Mouse (Mus musculus) layer of hippocampus, adult 11-12 months (tissue): ENCODE data around the gene Nfil3.

Experiments used
- DNase-seq: peaks from one replicate; pipeline ENCODE4 v3.0.0; 2022; ENCODE audit warnings: low spot score

Nfil3 gene

DNA sequence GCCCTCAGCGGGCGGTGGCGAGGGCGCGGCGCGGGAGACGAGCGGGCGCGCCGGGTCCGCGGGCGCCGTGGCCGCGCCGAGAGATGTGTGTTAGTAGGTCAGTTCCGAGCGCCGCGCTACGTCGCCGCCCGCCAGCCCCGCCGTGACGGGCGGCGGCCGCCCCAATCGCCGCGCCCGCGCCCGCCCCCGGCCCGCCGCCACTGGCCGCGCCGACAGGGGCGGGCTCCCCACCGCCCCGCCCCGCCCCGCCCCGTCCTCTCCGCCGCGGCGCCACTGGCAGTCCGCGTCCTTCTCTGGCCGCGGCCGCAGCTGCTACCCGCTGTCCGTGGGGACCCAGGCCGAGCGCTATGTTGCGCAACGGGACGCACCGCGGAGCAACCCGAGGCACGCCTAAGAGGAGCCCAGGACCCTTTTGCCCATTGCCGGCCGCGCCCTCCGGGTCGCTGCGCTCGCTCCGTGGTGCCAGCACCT lies at the start of gene Nfil3:
TSS of gene Nfil3 (minus strand) at position 123 of the 471 bp plus-strand sequence.
- no peak for DNase-seq

DNA sequence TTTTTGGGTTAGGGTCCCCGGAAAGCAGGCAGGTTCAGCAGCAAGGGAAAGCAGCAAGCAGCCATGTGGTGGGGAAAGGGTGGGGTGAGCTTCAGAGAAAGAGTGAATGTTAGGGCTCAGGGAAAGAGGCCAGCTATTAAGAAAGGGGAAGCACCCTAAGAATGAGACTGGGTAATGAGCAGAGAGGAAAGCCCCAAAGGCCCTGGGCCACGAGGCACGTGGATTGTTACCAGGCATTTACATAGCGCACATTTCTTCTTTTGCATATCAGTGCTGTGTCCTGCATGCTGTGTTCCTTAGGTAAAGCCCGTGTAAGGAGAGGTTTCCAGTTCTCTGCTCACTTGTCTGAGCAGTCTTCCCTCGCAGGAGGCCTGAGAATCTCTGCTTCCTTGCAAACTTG lies 43.4 kb upstream of the Nfil3 start:
- DNase-seq = no peak

DNA sequence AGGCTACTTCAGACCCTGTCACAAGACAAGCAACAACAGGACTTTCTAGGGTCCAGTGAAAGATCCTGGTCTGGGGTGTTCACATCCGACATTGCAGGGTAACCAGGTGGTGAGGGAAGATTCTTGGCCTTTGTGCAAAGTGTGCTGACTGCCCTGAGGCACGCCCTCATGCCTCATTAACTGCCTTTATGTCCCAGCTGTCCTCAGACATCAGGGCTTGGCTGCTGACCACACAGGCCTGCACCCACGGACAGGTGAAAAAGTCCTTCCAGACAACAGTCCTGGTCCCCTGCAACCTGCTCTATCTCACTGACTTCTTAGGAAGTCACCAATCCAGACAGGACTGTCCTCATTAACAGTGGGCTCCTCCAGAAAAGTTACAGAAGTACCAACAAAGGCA lies 39.4 kb upstream of the Nfil3 start:
- no peak for DNase-seq

DNA sequence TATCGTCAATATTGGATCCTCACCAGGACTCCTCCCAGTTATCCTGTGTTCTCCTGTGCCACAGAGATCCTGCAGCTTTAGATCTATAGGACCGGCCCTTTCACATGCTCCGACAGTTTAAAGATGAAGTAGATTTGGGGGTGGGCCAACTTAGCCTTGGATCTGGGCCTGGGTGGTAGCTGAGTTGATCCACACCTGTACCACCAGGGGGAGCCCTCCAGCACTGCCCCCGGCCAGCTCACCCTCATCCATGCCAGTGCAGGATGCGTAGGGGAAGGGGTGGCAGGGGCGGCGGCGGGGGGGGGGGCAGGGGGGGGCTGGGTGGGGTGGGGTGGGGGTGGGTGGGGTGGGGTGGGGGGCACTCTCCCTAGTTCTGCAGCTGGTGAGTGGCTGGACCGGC lies 38.7 kb upstream of the Nfil3 start:
- DNase-seq = no peak

DNA sequence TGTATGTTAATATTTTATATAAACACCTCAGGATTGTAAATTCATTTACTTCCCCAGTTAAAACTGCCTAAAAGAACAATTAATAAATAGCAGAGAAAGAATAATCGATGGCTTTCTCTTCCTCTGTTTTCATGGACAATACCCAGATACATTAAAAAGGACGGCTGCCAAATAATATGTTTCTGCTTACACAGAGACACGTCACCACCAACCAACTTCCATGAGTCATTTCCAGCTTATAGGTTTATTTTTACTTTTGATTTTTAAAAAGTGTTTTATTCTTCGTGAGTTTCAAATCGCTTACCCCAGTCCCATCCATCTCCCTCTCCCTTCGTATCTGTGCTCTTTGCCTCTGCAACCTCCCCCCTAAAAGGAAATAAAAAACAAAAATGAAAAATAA lies 38.1 kb upstream of the Nfil3 start:
- DNase-seq = no peak

DNA sequence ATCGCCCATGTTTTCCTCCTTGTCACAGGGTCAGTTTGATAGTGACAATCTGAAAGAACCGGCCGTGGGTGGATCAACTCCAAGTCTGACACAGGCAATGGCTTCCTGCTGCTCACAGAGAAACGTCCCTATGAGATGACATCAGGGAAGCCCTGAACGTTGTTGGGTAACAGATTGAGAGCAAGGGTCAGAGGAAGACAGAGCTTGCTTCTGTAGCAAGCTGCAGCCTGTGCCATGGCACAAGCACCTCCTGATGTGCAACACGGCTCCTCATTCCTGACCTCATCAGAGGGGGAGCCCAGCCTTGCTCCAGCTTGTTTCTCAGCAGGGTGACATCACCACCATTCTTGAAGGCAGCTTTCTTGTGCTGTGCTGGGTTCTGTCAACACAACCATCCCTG lies 37.1 kb upstream of the Nfil3 start:
- no peak for DNase-seq

DNA sequence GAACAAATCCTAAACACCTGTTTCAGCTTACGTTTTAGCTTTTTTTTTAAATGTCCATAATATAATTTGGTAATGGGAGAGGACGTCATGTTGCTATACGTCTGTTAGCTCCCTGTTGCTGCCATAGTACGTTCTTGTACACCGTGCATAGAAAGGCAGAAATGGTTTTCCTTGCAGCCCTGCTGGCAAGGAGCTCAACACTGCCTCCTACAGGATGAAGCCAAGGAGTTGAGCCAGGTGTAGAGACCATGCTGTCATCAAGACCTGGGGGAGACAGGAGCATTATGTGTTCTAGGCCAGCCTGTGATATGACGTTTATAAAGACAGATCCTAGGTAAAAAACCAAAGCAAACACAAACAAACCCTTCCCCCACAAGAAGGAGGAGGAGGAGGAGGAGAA lies 36.2 kb upstream of the Nfil3 start:
- no peak for DNase-seq

DNA sequence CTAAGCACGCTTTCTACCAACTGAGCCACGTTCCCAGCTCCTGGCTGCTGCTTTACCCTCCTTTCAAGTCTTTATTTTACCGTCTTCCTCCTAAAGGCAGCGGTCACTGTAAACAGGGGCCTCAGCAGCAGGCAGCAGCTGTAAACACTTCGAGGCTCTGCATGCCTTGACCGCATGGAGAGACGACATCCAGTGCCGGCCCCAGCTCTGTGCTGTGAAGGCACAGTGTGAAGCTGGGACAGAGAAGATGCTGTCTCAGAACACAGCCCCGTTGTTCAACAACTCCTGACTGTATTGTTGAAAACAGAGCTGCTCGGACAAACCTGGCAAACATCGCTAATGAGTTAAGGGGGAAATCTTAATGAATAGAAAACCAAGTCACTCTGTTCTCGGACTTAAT lies 30.6 kb upstream of the Nfil3 start:
- peak; percentile 21 for DNase-seq

DNA sequence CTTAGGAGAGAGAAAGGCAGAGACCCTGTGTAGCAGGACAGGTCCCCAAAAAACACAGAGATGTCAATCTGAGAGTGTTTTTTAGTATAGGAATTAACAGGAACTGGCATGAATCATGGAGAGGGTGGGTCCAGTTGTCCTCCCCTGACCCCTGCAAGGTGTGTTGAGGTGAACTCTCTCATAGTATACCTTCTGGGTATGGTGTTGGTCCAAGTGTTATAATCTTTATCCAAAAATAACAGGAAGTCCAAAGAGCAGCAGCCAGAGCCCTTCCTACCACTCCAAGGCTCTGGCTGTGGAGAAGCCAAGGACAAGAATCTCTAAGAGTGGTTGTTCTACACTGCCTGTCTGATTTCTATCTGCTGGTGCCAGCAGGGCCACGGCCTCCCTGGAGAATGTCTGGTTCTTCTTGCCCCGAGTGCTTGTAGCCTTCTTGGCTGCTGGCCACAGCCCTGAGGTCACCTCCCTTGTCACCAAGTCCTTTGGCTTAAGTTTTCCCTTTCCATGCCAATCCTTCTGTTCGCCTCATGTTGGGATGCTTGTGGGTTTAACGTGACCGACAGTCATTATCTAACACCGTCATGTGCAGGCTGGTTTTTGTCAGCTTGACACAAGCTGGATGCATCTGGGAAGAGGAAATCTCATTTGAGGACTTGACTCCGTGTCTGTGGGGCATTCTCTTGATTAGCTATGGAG lies 27.8 kb upstream of the Nfil3 start:
- no peak for DNase-seq

- DNase-seq = no peak
Measured at GRCm38 (mm10) chr13:53007781-53008180, 26.9 kb upstream of the Nfil3 start.

DNA sequence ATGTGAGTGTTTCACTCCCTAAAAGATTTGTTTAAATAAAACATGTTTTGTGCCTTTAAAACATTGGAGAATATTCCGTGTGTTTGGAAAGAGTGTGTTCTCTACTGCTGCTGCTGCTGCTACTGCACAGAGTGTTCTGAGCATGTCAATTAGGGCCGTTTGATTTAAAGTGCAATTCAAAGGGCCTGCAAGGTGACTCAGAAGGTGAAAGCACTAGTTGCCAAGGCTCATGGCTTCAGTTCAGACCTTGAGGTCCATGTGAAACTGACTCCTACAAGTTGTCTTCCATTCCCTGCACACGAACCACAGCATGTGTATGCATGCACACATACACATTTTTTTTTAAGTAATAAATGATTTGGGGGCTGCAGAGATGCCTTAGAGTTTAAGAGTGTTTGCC lies 22.4 kb upstream of the Nfil3 start:
- DNase-seq = no peak

DNA sequence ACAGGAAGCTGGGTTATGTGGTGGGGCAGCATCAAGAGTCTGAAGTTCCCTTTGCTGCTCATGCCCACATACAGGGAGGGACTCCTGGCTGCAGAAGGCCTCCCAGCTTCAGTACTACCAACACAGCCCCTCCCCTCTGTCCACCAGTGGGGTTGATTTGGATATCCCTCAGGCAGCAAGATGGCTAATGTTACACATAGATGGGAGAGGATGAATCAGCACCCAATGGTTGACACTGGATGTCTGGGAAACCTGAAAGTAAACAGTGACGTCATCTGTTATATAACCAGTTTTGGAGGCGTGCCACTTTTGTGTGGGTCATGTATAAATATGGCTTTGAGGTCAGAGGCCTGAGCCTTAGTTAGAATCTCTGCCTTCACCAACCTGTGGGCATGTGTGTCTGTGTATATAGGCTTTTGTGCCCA lies 20.6 kb upstream of the Nfil3 start:
- no peak for DNase-seq

DNA sequence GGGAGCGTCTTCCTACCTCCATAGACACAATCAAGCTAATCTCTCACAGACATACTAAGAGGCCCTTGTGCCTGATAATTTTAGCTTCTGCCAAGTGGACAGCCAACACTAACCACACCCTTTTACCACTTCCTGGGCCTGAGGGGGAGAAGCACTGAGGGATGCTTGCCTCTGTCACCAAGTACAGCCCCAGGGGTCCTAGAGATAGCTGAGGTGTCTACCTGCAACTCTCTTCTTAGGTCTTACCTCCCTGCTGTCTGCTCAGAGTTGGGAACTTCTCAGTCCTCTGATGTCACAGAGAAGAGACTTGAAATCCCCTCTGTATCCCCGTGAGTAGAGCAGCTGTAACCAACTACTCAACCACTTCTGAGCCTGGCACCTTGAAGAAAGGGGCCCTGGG lies 19.6 kb upstream of the Nfil3 start:
- DNase-seq = no peak

GRCm38 (mm10) chr13:52998541-52998940 lies 17.7 kb upstream of the Nfil3 start:
- no peak for DNase-seq

GRCm38 (mm10) chr13:52997806-52998205 lies 16.9 kb upstream of the Nfil3 start:
- DNase-seq = no peak

GRCm38 (mm10) chr13:52996201-52996600 lies 15.3 kb upstream of the Nfil3 start:
- DNase-seq = no peak

GRCm38 (mm10) chr13:52994197-52994881 lies 13.5 kb upstream of the Nfil3 start:
- DNase-seq = no peak

DNA sequence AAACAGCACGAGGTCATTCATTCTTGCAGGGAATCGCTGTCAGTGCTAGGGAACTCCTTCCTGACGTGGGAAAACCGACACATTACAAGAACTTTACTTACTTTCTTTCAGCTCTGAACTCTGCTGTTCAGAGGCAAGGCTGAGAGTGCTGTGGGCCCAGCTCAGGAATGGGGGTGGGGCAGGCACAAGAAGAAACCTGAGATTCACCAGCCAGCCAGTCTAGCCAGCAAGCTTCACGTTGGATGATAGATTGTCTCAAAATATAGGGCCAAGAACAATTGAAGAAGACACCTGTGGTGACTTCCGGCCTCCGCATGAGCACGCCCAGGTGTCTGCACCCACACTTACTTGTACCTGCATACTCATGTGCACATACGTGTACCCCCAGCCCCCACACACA lies 9.3 kb upstream of the Nfil3 start:
- DNase-seq = no peak

GRCm38 (mm10) chr13:52989005-52989404 lies 8.1 kb upstream of the Nfil3 start:
- no peak for DNase-seq

DNA sequence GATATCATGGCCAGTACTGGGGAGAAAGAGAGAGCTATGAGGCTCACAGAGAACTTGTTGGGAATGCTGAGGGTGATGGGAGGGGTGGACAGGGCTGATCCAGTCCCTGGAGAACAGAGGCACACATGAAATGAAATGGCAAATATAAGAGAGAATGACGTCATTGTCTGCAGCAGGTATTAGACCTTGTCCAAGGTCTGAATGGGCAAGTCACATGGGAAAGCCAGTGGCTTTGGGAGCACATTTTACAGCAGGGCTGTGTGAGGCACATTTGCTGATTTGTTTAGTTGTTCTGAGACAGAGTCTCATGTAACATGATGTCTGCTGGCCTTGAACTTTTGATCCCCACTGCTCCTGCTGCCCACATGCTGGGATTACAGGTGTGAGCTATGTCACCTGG lies 7.0 kb upstream of the Nfil3 start:
- DNase-seq = no peak

GRCm38 (mm10) chr13:52986215-52986780 lies 5.4 kb upstream of the Nfil3 start:
- no peak for DNase-seq

- no peak for DNase-seq
Measured at GRCm38 (mm10) chr13:52985508-52986214, 4.8 kb upstream of the Nfil3 start.

DNA sequence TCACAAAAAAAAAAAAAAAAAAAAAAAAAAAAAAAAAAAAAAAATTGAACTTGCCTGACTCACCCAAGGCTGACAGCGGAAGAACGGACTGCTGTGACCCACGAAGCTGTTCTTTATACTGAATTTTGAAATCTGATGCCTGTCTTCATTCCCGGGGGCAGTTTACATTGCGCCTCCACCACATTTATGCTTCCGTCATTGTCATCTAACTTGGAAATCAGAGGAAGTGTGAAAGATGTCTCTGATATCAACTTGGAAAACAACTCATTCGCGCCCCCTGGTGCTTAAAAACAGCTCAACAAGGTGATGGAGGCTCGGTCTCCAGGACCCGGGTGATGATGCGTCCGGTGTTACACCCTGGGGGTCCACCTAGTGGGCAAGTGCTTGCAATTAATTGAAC lies 1.8 kb upstream of the Nfil3 start:
- DNase-seq = peak; percentile 94
